Mouse (Mus musculus): Measurements from ENCODE around the gene Efcab5. TPM values are rescaled to one million over a fixed set of nuclear protein-coding genes. Genes with fewer than 3 reads are reported as not detected.
"Not testable (repeated sequence)": the region's sequence is repeated elsewhere in the genome, so short reads cannot be mapped to it uniquely, and the experiment has no call there.

The Efcab5 gene
- polyA plus RNA-seq, 1 experiment from 2014 or later: 0.39 TPM

- WGBS: 81% methylated on average over 2 of the region's 2 CpGs
- Histone ChIP-seq H3K4me1 (0 out of 2 replicates have a peak, but pooled peaks cover 4% of the 10 kb centered on the region), H3K9me3 (replicated peaks) (no peaks in the 10 kb centered on the region), H3K4me3 (no peak overlapping the region), H3K36me3 (ENCODE audit: poor library complexity, severe bottlenecking) (no peaks in the 10 kb centered on the region), H3K27me3 (peaks cover 4% of the 10 kb centered on the region; the same call in 1 of the 2 replicates), H3K4me2 (no peak overlapping the region), H3K27ac (no peak overlapping the region), H3K9ac (no peak overlapping the region)
- ATAC-seq: no peak
Measured at GRCm38 (mm10) chr11:77089162-77089561, 99.6 kb downstream of the Efcab5 start.

GRCm38 (mm10) chr11:77087004-77087403 lies 101.8 kb downstream of the Efcab5 start:
- WGBS: 87% methylated on average over 2 of the region's 2 CpGs
- no peak for ATAC-seq
- H3K9ac ChIP-seq: no peak overlapping the region

GRCm38 (mm10) chr11:77084001-77084682 lies 104.6 kb downstream of the Efcab5 start:
- H3K27ac ChIP-seq: no peak overlapping the region
- no peak overlapping the region for H3K4me3 ChIP-seq
- H3K36me3 ChIP-seq (ENCODE audit: poor library complexity, severe bottlenecking): no peaks in the 10 kb centered on the region
- H3K4me2 ChIP-seq: no peak overlapping the region
- WGBS: 66% methylated on average over 5 of the region's 5 CpGs
- H3K27me3 ChIP-seq: peaks cover 22% of the 10 kb centered on the region
- H3K9ac ChIP-seq: no peak overlapping the region
- no peaks in the 10 kb centered on the region for H3K4me1 ChIP-seq
- H3K9me3 ChIP-seq (replicated peaks): no peaks in the 10 kb centered on the region
- no peak for ATAC-seq

More at GRCm38 (mm10) chr11:77087004-77087403, 101.8 kb downstream of the Efcab5 start:
- peaks cover 10% of the 10 kb centered on the region for H3K27me3 ChIP-seq
- H3K4me1 ChIP-seq: no peaks in the 10 kb centered on the region
- H3K36me3 ChIP-seq (ENCODE audit: poor library complexity, severe bottlenecking): no peaks in the 10 kb centered on the region
- no peak overlapping the region for H3K4me2 ChIP-seq
- no peaks in the 10 kb centered on the region for H3K9me3 ChIP-seq (replicated peaks)
- H3K27ac ChIP-seq: no peak overlapping the region
- no peak overlapping the region for H3K4me3 ChIP-seq

GRCm38 (mm10) chr11:77079361-77079760 lies 109.4 kb downstream of the Efcab5 start:
- WGBS: 91% methylated on average over 1 of the region's 1 CpGs
- Histone ChIP-seq H3K27ac (no peak overlapping the region), H3K27me3 (peaks cover 18% of the 10 kb centered on the region), H3K4me1 (peaks cover 11% of the 10 kb centered on the region; the same call in 1 of the 2 replicates), H3K9ac (no peak overlapping the region), H3K9me3 (replicated peaks) (no peaks in the 10 kb centered on the region), H3K4me2 (no peak overlapping the region), H3K4me3 (no peak overlapping the region), H3K36me3 (ENCODE audit: poor library complexity, severe bottlenecking) (peaks cover 18% of the 10 kb centered on the region)
- no peak for ATAC-seq

GRCm38 (mm10) chr11:77078273-77079134 lies 110.3 kb downstream of the Efcab5 start, which contains the start of gene Nsrp1:
Gene Nsrp1 (minus strand): TSS chr11:77078435.
- Histone ChIP-seq H3K4me2 (peak within 1 kb of the TSS; percentile 84), H3K36me3 (ENCODE audit: poor library complexity, severe bottlenecking) (peaks cover 24% of the 10 kb centered on the region), H3K4me1 (peaks cover 11% of the 10 kb centered on the region; the same call in 1 of the 2 replicates), H3K4me3 (peak within 1 kb of the TSS; percentile 86), H3K27me3 (peaks cover 18% of the 10 kb centered on the region), H3K9me3 (replicated peaks) (no peaks in the 10 kb centered on the region), H3K27ac (peak within 1 kb of the TSS; percentile 82), H3K9ac (peak within 1 kb of the TSS; percentile 87)
- WGBS: 4% methylated on average over 48 of the region's 48 CpGs
- peak; percentile 100 for ATAC-seq

GRCm38 (mm10) chr11:77077792-77078191 lies 111.0 kb downstream of the Efcab5 start:
- Histone ChIP-seq H3K27me3 (peaks cover 18% of the 10 kb centered on the region), H3K9me3 (replicated peaks) (no peaks in the 10 kb centered on the region), H3K27ac (peak overlapping the region; percentile 65), H3K9ac (peak overlapping the region; percentile 87), H3K4me1 (peaks cover 11% of the 10 kb centered on the region; the same call in 1 of the 2 replicates), H3K4me2 (peak overlapping the region; percentile 84), H3K4me3 (peak overlapping the region; percentile 86), H3K36me3 (ENCODE audit: poor library complexity, severe bottlenecking) (peaks cover 25% of the 10 kb centered on the region)
- peak; percentile 22; the same call in 1 of the 2 replicates for ATAC-seq
- 2% methylated on average over 16 of the region's 16 CpGs for WGBS

- ATAC-seq; H3K9me3 ChIP-seq (replicated peaks); H3K27ac ChIP-seq: not testable (repeated sequence)
- peak overlapping the region; percentile 87 for H3K9ac ChIP-seq
- peak overlapping the region; percentile 86 for H3K4me3 ChIP-seq
- H3K27me3 ChIP-seq: peaks cover 15% of the 10 kb centered on the region
- WGBS: 51% methylated on average over 4 of the region's 4 CpGs
- peaks cover 27% of the 10 kb centered on the region for H3K36me3 ChIP-seq (ENCODE audit: poor library complexity, severe bottlenecking)
- H3K4me2 ChIP-seq: peak overlapping the region; percentile 84
- peaks cover 11% of the 10 kb centered on the region; the same call in 1 of the 2 replicates for H3K4me1 ChIP-seq
Measured at GRCm38 (mm10) chr11:77077331-77077730, 111.4 kb downstream of the Efcab5 start.

GRCm38 (mm10) chr11:77070721-77071120 lies 118.0 kb downstream of the Efcab5 start:
- WGBS: 83% methylated on average over 4 of the region's 4 CpGs

GRCm38 (mm10) chr11:77068825-77069224 lies 119.9 kb downstream of the Efcab5 start:
- Histone ChIP-seq H3K9me3 (replicated peaks) (no peaks in the 10 kb centered on the region), H3K9ac (no peak overlapping the region), H3K4me1 (no peaks in the 10 kb centered on the region), H3K27ac (no peak overlapping the region), H3K4me3 (no peak overlapping the region), H3K4me2 (no peak overlapping the region), H3K36me3 (ENCODE audit: poor library complexity, severe bottlenecking) (peaks cover 16% of the 10 kb centered on the region), H3K27me3 (no peaks in the 10 kb centered on the region)
- 96% methylated on average over 4 of the region's 4 CpGs for WGBS
- no peak for ATAC-seq

More at GRCm38 (mm10) chr11:77070721-77071120, 118.0 kb downstream of the Efcab5 start:
- Histone ChIP-seq H3K9ac (no peak overlapping the region), H3K27me3 (no peaks in the 10 kb centered on the region), H3K4me3 (no peak overlapping the region), H3K4me1 (no peaks in the 10 kb centered on the region), H3K4me2 (no peak overlapping the region), H3K36me3 (ENCODE audit: poor library complexity, severe bottlenecking) (peaks cover 33% of the 10 kb centered on the region), H3K9me3 (replicated peaks) (no peaks in the 10 kb centered on the region), H3K27ac (no peak overlapping the region)
- no peak for ATAC-seq

GRCm38 (mm10) chr11:77063406-77063805 lies 125.4 kb downstream of the Efcab5 start:
- Histone ChIP-seq H3K4me2 (no peak overlapping the region), H3K27me3 (no peaks in the 10 kb centered on the region), H3K36me3 (ENCODE audit: poor library complexity, severe bottlenecking) (peaks cover 7% of the 10 kb centered on the region; the same call in 1 of the 2 replicates), H3K27ac (no peak overlapping the region), H3K9ac (no peak overlapping the region), H3K4me1 (no peaks in the 10 kb centered on the region), H3K9me3 (replicated peaks) (no peaks in the 10 kb centered on the region), H3K4me3 (no peak overlapping the region)
- ATAC-seq: no peak
- WGBS: 98% methylated on average over 2 of the region's 2 CpGs

GRCm38 (mm10) chr11:77061951-77062350 lies 126.8 kb downstream of the Efcab5 start:
- ATAC-seq: no peak
- Histone ChIP-seq H3K36me3 (ENCODE audit: poor library complexity, severe bottlenecking) (peaks cover 7% of the 10 kb centered on the region; the same call in 1 of the 2 replicates), H3K27me3 (no peaks in the 10 kb centered on the region), H3K4me2 (no peak overlapping the region), H3K4me3 (no peak overlapping the region), H3K27ac (no peak overlapping the region), H3K4me1 (no peaks in the 10 kb centered on the region), H3K9me3 (replicated peaks) (no peaks in the 10 kb centered on the region), H3K9ac (no peak overlapping the region)
- WGBS: 74% methylated on average over 5 of the region's 5 CpGs

- Histone ChIP-seq H3K4me3 (no peak overlapping the region), H3K27me3 (no peaks in the 10 kb centered on the region), H3K4me1 (no peaks in the 10 kb centered on the region), H3K36me3 (ENCODE audit: poor library complexity, severe bottlenecking) (peaks cover 23% of the 10 kb centered on the region), H3K9me3 (replicated peaks) (no peaks in the 10 kb centered on the region), H3K27ac (no peak overlapping the region), H3K9ac (no peak overlapping the region), H3K4me2 (no peak overlapping the region)
- no peak for ATAC-seq
- 64% methylated on average over 2 of the region's 2 CpGs for WGBS
Measured at GRCm38 (mm10) chr11:77042816-77043215, 146.0 kb downstream of the Efcab5 start.

All from forebrain, embryonic 13.5 days (tissue).